Mouse (Mus musculus) MEL (cell line): ENCODE measurements around the gene Gad1. TPM values are rescaled to one million over a fixed set of nuclear protein-coding genes. Genes with fewer than 3 reads are reported as not detected.

ENCODE experiments used
- DNase-seq: peaks from one replicate; pipeline ENCODE4 v3.0.0; 2011; ENCODE audit warnings: low read depth, low spot score
- H3K27ac ChIP-seq: 2 replicates; pipeline ENCODE4 v1.5.1; 2012; ENCODE audit warnings: low read depth, mild to moderate bottlenecking, control low read depth, low read length, moderate library complexity; ENCODE audit not compliant: control insufficient read depth
- H3K27me3 ChIP-seq, 2 experiments: fragments of 150-350 bp in 1 of 2; sonication (generic) in 1 of 2; 2 replicates each; pipeline ENCODE4 v1.6.1; 2012; ENCODE audit warnings: low read length in 2 of 2, mild to moderate bottlenecking in 2 of 2, improper control_type of control experiment in 1 of 2, moderate library complexity in 1 of 2; ENCODE audit not compliant: insufficient read depth in 2 of 2, control insufficient read depth in 1 of 2
- H3K36me3 ChIP-seq, 2 experiments: 2 replicates each; pipeline ENCODE4 v1.6.1; 2012 to 2014; ENCODE audit warnings: low read length in 2 of 2, improper control_type of control experiment in 1 of 2, inconsistent platforms in 1 of 2, mild to moderate bottlenecking in 1 of 2; ENCODE audit not compliant: insufficient read depth in 2 of 2, control insufficient read depth in 1 of 2
- H3K4me1 ChIP-seq, 2 experiments: fragments of 150-350 bp in 1 of 2; sonication (generic) in 1 of 2; 2 replicates each; pipeline ENCODE4 v1.6.1; 2012; ENCODE audit warnings: low read length in 2 of 2, improper control_type of control experiment in 1 of 2, mild to moderate bottlenecking in 1 of 2; ENCODE audit not compliant: insufficient read depth in 2 of 2, control insufficient read depth in 1 of 2
- H3K4me3 ChIP-seq, 2 experiments: fragments of 150-350 bp in 1 of 2; sonication (generic) in 1 of 2; 2 replicates each; pipeline ENCODE4 v1.5.1; 2012; ENCODE audit warnings: low read depth in 2 of 2, low read length in 2 of 2, mild to moderate bottlenecking in 2 of 2, moderate library complexity in 2 of 2, control low read depth in 1 of 2, improper control_type of control experiment in 1 of 2; ENCODE audit not compliant: control insufficient read depth in 1 of 2, insufficient read depth in 1 of 2
- H3K79me2 ChIP-seq: 2 replicates; pipeline ENCODE4 v1.6.1; 2012; ENCODE audit warnings: mild to moderate bottlenecking, low read length, moderate library complexity; ENCODE audit not compliant: control insufficient read depth, poor library complexity, insufficient read depth
- H3K9ac ChIP-seq: 2 replicates; pipeline ENCODE4 v1.6.1; 2012; ENCODE audit warnings: low read depth, mild to moderate bottlenecking, control low read depth, low read length, moderate library complexity; ENCODE audit not compliant: control insufficient read depth, poor library complexity, severe bottlenecking
- H3K9me3 ChIP-seq: fragments of 150-350 bp; sonication (generic); replicated peaks from 2 replicates; pipeline ENCODE4 v1.6.1; 2012; ENCODE audit warnings: mild to moderate bottlenecking, low read length, improper control_type of control experiment, moderate library complexity; ENCODE audit not compliant: insufficient read depth
- BHLHE40 ChIP-seq: IDR thresholded peaks from 2 replicates; pipeline ENCODE4 v1.6.1; 2012; ENCODE audit warnings: low read depth, mild to moderate bottlenecking, inconsistent platforms, low read length, improper control_type of control experiment, borderline replicate concordance
- E2F4 ChIP-seq: IDR thresholded peaks from 2 replicates; pipeline ENCODE4 v1.6.1; 2011; ENCODE audit warnings: low read depth, low read length, improper control_type of control experiment, borderline replicate concordance
- ETS1 ChIP-seq: IDR thresholded peaks from 2 replicates; pipeline ENCODE4 v1.6.1; 2012; ENCODE audit warnings: low read depth, mild to moderate bottlenecking, inconsistent platforms, low read length, improper control_type of control experiment, moderate library complexity
- HCFC1 ChIP-seq: IDR thresholded peaks from 2 replicates; pipeline ENCODE4 v1.6.1; 2012; ENCODE audit warnings: low read depth, mild to moderate bottlenecking, inconsistent platforms, low read length, improper control_type of control experiment, moderate library complexity
- MXI1 ChIP-seq: IDR thresholded peaks from 2 replicates; pipeline ENCODE4 v1.6.1; 2011; ENCODE audit warnings: mild to moderate bottlenecking, low read depth, low read length, improper control_type of control experiment
- MYC ChIP-seq: IDR thresholded peaks from 2 replicates; pipeline ENCODE4 v1.6.1; 2011; ENCODE audit warnings: low read depth, mild to moderate bottlenecking, low read length, improper control_type of control experiment, moderate library complexity
- NELFE ChIP-seq: IDR thresholded peaks from 2 replicates; pipeline ENCODE4 v1.6.1; 2011; ENCODE audit warnings: low read depth, low read length, improper control_type of control experiment
- POLR2AphosphoS2 ChIP-seq: IDR thresholded peaks from 2 replicates; pipeline ENCODE4 v1.6.1; 2011; ENCODE audit warnings: low read length, improper control_type of control experiment
- RAD21 ChIP-seq: IDR thresholded peaks from 2 replicates; pipeline ENCODE4 v1.6.1; 2011; ENCODE audit warnings: mild to moderate bottlenecking, low read depth, low read length, improper control_type of control experiment
- USF1 ChIP-seq: IDR thresholded peaks from 2 replicates; pipeline ENCODE4 v1.6.1; 2014; ENCODE audit warnings: low read depth, mild to moderate bottlenecking, inconsistent platforms, low read length, improper control_type of control experiment, moderate library complexity
- ZKSCAN1 ChIP-seq: IDR thresholded peaks from 2 replicates; pipeline ENCODE4 v1.6.1; 2012; ENCODE audit warnings: low read depth, mild to moderate bottlenecking, inconsistent platforms, low read length, improper control_type of control experiment, moderate library complexity
- ZNF384 ChIP-seq: IDR thresholded peaks from 2 replicates; pipeline ENCODE4 v1.6.1; 2012; ENCODE audit warnings: low read depth, mild to moderate bottlenecking, inconsistent platforms, low read length, improper control_type of control experiment
- polyA plus RNA-seq, 2 experiments: library from polyadenylated mRNA; stranded (reverse) in 1 of 2; unstranded in 1 of 2; fragments of >175 nt in 1 of 2; fragments of >200 nt in 1 of 2; gene quantifications; 2 replicates each; pipeline versions ENCODE4 v1.2.1 to v1.2.4; 2012; ENCODE audit warnings: low replicate concordance in 2 of 2, low read depth in 1 of 2; ENCODE audit not compliant: insufficient read length in 2 of 2, insufficient read depth in 1 of 2, missing spikeins in 1 of 2
- total RNA-seq: library from RNA; depleted of rRNA; stranded (reverse); fragments of 300-350 nt; gene quantifications from 2 replicates; pipeline ENCODE4 v1.2.3, GENCODE M21; 2012

The Gad1 gene
- total and polyA plus RNA-seq, 3 experiments: not detected

GRCm38 (mm10) chr2:70562611-70562980 is 9.7 kb downstream of the Gad1 start (continued):
- no peak for TF ChIP-seq ETS1
- no peak for TF ChIP-seq MYC
- TF ChIP-seq, all 39 proteins: peak for 0

DNA sequence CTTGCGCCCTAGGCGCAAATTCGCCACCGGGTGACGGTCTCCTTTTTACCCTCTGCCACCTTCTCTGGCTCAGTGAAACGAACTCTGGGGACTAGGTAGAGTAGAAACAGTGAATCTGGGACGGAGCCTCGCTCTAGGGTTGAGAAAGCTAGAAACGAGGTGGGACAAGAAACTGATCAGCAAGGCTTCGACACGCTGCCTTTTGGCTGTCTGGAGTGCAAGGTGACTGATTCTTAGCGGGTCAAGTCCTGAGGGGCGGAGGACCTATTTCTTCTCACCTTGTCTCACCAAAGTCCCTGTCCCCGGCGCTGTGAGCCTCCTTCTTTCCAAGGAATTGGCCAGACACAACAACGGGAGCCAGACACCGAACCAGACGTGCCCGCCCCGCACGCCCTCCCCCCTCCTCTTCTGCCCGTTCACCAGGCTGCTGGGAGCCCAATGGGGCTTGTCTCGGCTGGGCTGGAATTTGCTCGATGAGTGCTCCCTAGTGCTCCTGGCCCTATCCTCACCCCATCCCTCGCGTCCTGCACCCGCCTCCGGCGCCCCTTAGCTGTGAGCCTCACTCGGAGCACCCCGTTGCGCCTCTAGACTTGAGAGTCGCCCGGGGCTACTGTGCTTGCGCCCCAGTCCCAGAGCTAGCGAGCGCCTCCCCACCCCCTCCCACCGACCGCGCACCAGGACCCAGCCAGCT is 10.3 kb downstream of the Gad1 start:
- Histone ChIP-seq H3K79me2 (no peaks in the 10 kb centered on the region), H3K4me1 (no peaks in the 10 kb centered on the region), H3K9ac (no peak overlapping the region)
- TF ChIP-seq USF1 (no peak), ZNF384 (no peak), ZKSCAN1 (no peak), NELFE (no peak)
- TF ChIP-seq, all 39 proteins: peak for 0
- H3K27me3 ChIP-seq: no peaks in the 10 kb centered on the region
- no peak overlapping the region for H3K4me3 ChIP-seq
- H3K9me3 ChIP-seq: no peaks in the 10 kb centered on the region
- no peak for DNase-seq
- no peaks in the 10 kb centered on the region for H3K36me3 ChIP-seq
- no peak overlapping the region for H3K27ac ChIP-seq

DNA sequence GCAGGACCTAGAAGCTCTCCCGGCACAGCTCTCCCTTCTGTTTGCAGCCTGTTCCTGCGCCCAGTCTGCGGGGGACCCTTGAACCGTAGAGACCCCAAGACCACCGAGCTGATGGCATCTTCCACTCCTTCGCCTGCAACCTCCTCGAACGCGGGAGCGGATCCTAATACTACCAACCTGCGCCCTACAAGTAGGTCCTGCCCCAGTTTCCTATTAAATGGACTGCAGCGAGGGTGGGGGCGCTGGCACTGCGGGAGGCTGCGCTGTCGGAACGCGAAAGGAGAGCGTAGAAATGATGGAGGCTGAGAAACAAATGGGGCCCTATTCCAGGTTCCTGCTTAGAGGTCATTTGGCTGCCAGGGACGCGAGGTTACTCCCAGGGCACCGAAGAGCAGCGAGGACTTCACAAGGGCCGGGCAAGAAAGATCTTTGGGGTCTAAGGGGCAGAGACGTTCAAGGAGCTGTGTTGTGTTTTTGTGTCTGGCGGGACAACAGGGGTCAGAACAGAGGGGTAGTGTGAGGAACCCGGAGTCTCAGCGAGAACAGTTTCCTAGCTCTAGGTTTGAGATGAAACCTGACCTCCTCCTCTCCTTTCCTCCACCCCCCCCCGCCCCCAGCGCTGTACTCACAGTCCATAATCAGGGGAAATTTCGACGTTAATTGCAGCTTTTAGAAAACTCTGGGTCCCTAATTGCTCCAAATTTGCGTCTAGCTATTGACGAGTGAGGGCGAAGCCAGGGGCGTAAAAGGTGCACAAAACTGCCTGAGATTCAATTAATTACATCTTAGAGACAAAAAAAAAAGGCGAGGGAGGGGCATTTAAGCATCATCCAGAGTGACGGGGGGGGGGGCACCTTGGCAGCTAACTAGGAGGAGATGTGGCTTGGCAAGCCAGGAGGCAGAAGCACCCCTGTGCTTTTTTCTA is 11.1 kb downstream of the Gad1 start:
- Histone ChIP-seq H3K9me3 (no peaks in the 10 kb centered on the region), H3K27me3 (no peaks in the 10 kb centered on the region), H3K79me2 (no peaks in the 10 kb centered on the region), H3K4me3 (no peak overlapping the region), H3K36me3 (no peaks in the 10 kb centered on the region), H3K27ac (no peak overlapping the region), H3K9ac (no peak overlapping the region), H3K4me1 (no peaks in the 10 kb centered on the region)
- TF ChIP-seq RAD21 (no peak), ZNF384 (no peak), MXI1 (no peak), POLR2AphosphoS2 (no peak), BHLHE40 (no peak), ETS1 (no peak), MYC (no peak), E2F4 (no peak), HCFC1 (no peak)
- DNase-seq: no peak
